Mouse (Mus musculus): ENCODE measurements around the gene Magi1. TPM values are rescaled to one million over a fixed set of nuclear protein-coding genes. Genes with fewer than 3 reads are reported as not detected.

Magi1 gene
- total and polyA plus RNA-seq, 3 experiments = not detected

DNA sequence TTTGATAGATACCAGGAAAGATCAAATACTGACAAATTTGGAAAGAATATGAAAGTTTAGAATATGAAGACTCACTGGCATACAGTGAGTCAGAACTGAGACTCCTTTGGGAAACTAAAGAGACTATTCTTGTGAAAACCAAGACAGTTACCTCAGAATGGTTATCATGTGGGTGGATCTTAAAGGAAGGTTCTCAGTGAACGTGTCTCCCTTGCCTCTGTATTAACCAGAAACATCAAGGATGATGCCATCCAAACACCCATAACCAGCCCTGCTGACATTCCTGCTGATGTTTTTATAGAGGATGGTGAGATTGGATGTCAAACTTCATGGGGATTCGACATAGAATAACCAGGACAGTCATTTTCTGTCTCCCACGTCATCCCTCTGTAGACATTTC lies 496.7 kb downstream of the Magi1 start:
- no peak overlapping the region for H3K9ac ChIP-seq (ENCODE audit: insufficient read depth, low read depth)
- H3K4me3 ChIP-seq (replicated peaks in 1 of 3; ENCODE audit: low read depth in 2 of 3, low read length in 2 of 3, poor library complexity in 1 of 3) = no peak overlapping the region
- dilution Hi-C loops (cut with MboI; ENCODE audit: extremely low pct_ligation_motif_present, extremely low pct_unique_long_range_greater_than_20kb, low sequenced_read_pairs) = no loop called here
- peaks cover 55% of the 10 kb centered on the region for H3K9me3 ChIP-seq (replicated peaks; ENCODE audit: low read length)
- in situ Hi-C loops (cut with MboI; ENCODE audit: low pct_ligation_motif_present, low pct_unique_long_range_greater_than_20kb, low sequenced_read_pairs) = no loop called here
- no peak overlapping the region for H3K4me2 ChIP-seq (ENCODE audit: insufficient read depth, low read depth, poor library complexity, severe bottlenecking)
- H3K79me2 ChIP-seq (replicated peaks; ENCODE audit: control insufficient read depth, extremely low read depth, insufficient read depth, poor library complexity, severe bottlenecking) = no peaks in the 10 kb centered on the region
- TF ChIP-seq CHD1 (IDR thresholded peaks at IDR 0.05; ENCODE audit: low read depth, low read length) = no peak
- no peak for TF ChIP-seq USF1 (IDR thresholded peaks at IDR 0.05; ENCODE audit: low read depth, low read length)
- no peak for TF ChIP-seq RCOR1 (conservative IDR thresholded peaks at IDR 0.05; ENCODE audit: low read depth, low read length)
- TF ChIP-seq UBTF (IDR thresholded peaks at IDR 0.05; ENCODE audit: low read depth, low read length) = no peak
- no peaks in the 10 kb centered on the region for H3K36me3 ChIP-seq (replicated peaks in 1 of 2; ENCODE audit: control insufficient read depth in 1 of 2, insufficient read depth in 1 of 2, low read length in 1 of 2)
- no peaks in the 10 kb centered on the region for H3K27me3 ChIP-seq (replicated peaks)
- DNase-seq (ENCODE audit: extremely low read depth) = no peak
- H3K4me1 ChIP-seq (ENCODE audit: control insufficient read depth in 1 of 2, insufficient read depth in 2 of 2) = no peaks in the 10 kb centered on the region
- H3K27ac ChIP-seq (ENCODE audit: insufficient read depth, low read depth) = no peak overlapping the region

DNA sequence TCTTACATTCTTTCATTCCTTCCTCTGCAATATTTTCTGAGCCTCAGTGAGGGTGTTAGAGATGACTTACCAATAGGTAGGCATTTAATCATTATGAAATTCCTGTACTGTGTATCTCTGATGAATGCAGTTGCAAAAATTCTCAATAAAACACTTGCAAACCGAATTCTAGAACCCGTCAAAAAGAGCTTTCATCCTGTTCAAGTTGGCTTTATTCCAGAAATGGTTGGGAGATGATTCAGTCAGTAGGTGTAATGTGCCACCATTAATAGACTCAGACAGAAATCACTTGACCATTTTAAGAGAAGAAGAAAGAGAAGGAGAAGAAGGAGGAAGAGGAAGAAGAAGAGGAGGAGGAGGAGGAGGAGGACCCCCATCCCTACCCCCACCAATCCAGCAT lies 497.5 kb downstream of the Magi1 start:
- TF ChIP-seq KAT2A (IDR thresholded peaks at IDR 0.05; ENCODE audit: insufficient replicate concordance, low read length) (no peak), CHD2 (IDR thresholded peaks at IDR 0.05; ENCODE audit: low read length) (no peak), MEF2A (IDR thresholded peaks at IDR 0.05; ENCODE audit: borderline replicate concordance, low read depth, low read length) (no peak), ZC3H11A (IDR thresholded peaks at IDR 0.05; ENCODE audit: low read depth, low read length) (no peak), SIN3A (IDR thresholded peaks at IDR 0.05; ENCODE audit: low read length) (no peak), NELFE (IDR thresholded peaks at IDR 0.05; ENCODE audit: low read depth, low read length) (no peak), E2F4 (IDR thresholded peaks at IDR 0.05; ENCODE audit: insufficient replicate concordance, low read depth, low read length) (no peak), BHLHE40 (IDR thresholded peaks at IDR 0.05; ENCODE audit: low read depth, low read length) (no peak), TBP (conservative IDR thresholded peaks at IDR 0.05; ENCODE audit: low read depth, low read length) (no peak), HCFC1 (IDR thresholded peaks at IDR 0.05; ENCODE audit: low read depth, low read length) (no peak), GABPA (IDR thresholded peaks at IDR 0.05; ENCODE audit: insufficient replicate concordance, low read depth, low read length) (no peak), USF2 (conservative IDR thresholded peaks at IDR 0.05; ENCODE audit: low read depth, low read length) (no peak), CTCF (conservative IDR thresholded peaks at IDR 0.05 in 1 of 2, IDR thresholded peaks at IDR 0.05 in 1 of 2; ENCODE audit: low read depth in 2 of 2, low read length in 2 of 2) (no peak)
- no peak overlapping the region for H3K4me2 ChIP-seq (ENCODE audit: insufficient read depth, low read depth, poor library complexity, severe bottlenecking)
- dilution Hi-C loops (cut with MboI; ENCODE audit: extremely low pct_ligation_motif_present, extremely low pct_unique_long_range_greater_than_20kb, low sequenced_read_pairs) = no loop called here
- DNase-seq (ENCODE audit: extremely low read depth) = no peak
- H3K36me3 ChIP-seq (replicated peaks in 1 of 2; ENCODE audit: control insufficient read depth in 1 of 2, insufficient read depth in 1 of 2, low read length in 1 of 2) = no peaks in the 10 kb centered on the region
- no peaks in the 10 kb centered on the region for H3K79me2 ChIP-seq (replicated peaks; ENCODE audit: control insufficient read depth, extremely low read depth, insufficient read depth, poor library complexity, severe bottlenecking)
- H3K27ac ChIP-seq (ENCODE audit: insufficient read depth, low read depth) = no peak overlapping the region
- H3K4me1 ChIP-seq (ENCODE audit: control insufficient read depth in 1 of 2, insufficient read depth in 2 of 2) = no peaks in the 10 kb centered on the region
- H3K4me3 ChIP-seq (replicated peaks in 1 of 3; ENCODE audit: low read depth in 2 of 3, low read length in 2 of 3, poor library complexity in 1 of 3) = no peak overlapping the region
- in situ Hi-C loops (cut with MboI; ENCODE audit: low pct_ligation_motif_present, low pct_unique_long_range_greater_than_20kb, low sequenced_read_pairs) = no loop called here
- H3K9ac ChIP-seq (ENCODE audit: insufficient read depth, low read depth) = no peak overlapping the region
- H3K27me3 ChIP-seq (replicated peaks) = no peaks in the 10 kb centered on the region
- peaks cover 57% of the 10 kb centered on the region for H3K9me3 ChIP-seq (replicated peaks; ENCODE audit: low read length)

Data from CH12.LX (cell line).